Mouse (Mus musculus): ENCODE data around the gene Ppfibp1. TPM values are rescaled to one million over a fixed set of nuclear protein-coding genes. Genes with fewer than 3 reads are reported as not detected.

Ppfibp1 gene
- polyA plus RNA-seq, 1 experiment: 26.5 TPM

DNA sequence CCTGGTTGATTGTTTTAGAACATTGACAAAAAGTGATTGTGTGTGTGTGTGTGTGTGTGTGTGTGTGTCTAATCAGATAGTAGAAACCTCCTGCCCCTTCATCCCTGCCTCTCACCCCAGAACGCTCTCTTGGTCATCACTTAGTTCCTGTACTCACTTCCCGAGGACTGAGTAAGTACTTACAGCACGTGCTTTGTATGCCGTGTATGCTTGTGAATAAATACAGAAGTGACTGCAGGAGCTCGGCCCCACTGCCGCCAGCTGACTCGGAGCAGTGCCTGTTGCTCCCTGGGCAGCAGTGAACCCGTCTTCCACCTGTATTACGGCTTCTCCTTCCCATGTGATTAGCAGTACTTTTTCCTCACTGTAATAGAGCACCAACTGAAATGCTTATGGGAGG is 164.2 kb downstream of the Ppfibp1 start:
- no peak for TF ChIP-seq CTCF (IDR thresholded peaks at IDR 0.05; ENCODE audit: extremely low read depth, insufficient read depth, low read length)
- TF ChIP-seq POLR2A (IDR thresholded peaks at IDR 0.05; ENCODE audit: extremely low read depth, insufficient read depth, low read length): no peak

GRCm38 (mm10) chr6:147053785-147054646 is 165.7 kb downstream of the Ppfibp1 start:
- TF ChIP-seq CTCF (IDR thresholded peaks at IDR 0.05; ENCODE audit: extremely low read depth, insufficient read depth, low read length): no peak
- TF ChIP-seq POLR2A (IDR thresholded peaks at IDR 0.05; ENCODE audit: extremely low read depth, insufficient read depth, low read length): no peak
- Histone ChIP-seq H3K27ac (ENCODE audit: insufficient read depth, low read length) (no peak overlapping the region), H3K4me3 (ENCODE audit: insufficient read depth, low read length) (no peak overlapping the region), H3K4me1 (ENCODE audit: control insufficient read depth, insufficient read depth, low read length) (no peaks in the 10 kb centered on the region; the same call in 1 of the 2 replicates)

More for the DNA sequence above, 164.2 kb downstream of the Ppfibp1 start:
- Histone ChIP-seq H3K4me1 (ENCODE audit: control insufficient read depth, insufficient read depth, low read length) (no peaks in the 10 kb centered on the region; the same call in 1 of the 2 replicates), H3K27ac (ENCODE audit: insufficient read depth, low read length) (no peak overlapping the region), H3K4me3 (ENCODE audit: insufficient read depth, low read length) (no peak overlapping the region)

DNA sequence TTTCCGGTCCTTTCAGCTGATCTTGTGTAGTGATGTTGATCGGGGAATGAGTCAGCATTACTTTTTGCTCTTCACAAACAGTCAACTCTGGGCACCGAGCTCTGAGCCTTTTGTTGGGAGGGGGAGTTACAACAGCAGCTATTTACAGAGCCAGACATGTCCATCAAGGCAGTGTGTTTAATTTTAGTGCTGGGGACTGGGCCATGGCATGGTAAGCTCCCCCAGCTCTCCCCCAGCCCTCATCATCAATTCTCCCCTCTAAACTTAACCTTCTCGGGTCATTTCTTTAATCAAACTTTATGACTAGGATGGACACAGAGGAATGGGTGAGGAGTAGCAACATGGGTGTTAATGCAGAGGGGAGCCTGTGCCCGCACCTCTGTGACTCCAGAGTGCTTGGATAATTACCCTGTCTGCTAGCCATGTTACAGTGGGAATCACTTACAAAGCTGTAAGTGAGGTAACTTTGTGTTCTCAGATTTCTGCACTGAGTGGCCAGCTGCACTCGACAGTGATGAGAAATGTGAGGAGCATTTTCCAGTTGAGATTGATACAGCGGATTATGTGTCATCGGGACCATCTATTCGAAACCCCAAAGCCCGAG is 167.2 kb downstream of the Ppfibp1 start:
- Histone ChIP-seq H3K27ac (ENCODE audit: insufficient read depth, low read length) (no peak overlapping the region), H3K4me3 (ENCODE audit: insufficient read depth, low read length) (no peak overlapping the region), H3K4me1 (ENCODE audit: control insufficient read depth, insufficient read depth, low read length) (no peaks in the 10 kb centered on the region; the same call in 1 of the 2 replicates)
- TF ChIP-seq CTCF (IDR thresholded peaks at IDR 0.05; ENCODE audit: extremely low read depth, insufficient read depth, low read length) (no peak), POLR2A (IDR thresholded peaks at IDR 0.05; ENCODE audit: extremely low read depth, insufficient read depth, low read length) (no peak)

GRCm38 (mm10) chr6:147059326-147059725 is 171.0 kb downstream of the Ppfibp1 start:
- Histone ChIP-seq H3K4me3 (ENCODE audit: insufficient read depth, low read length) (no peak overlapping the region), H3K4me1 (ENCODE audit: control insufficient read depth, insufficient read depth, low read length) (no peaks in the 10 kb centered on the region; the same call in none of the 2 replicates), H3K27ac (ENCODE audit: insufficient read depth, low read length) (no peak overlapping the region)
- no peak for TF ChIP-seq POLR2A (IDR thresholded peaks at IDR 0.05; ENCODE audit: extremely low read depth, insufficient read depth, low read length)
- TF ChIP-seq CTCF (IDR thresholded peaks at IDR 0.05; ENCODE audit: extremely low read depth, insufficient read depth, low read length): no peak

DNA sequence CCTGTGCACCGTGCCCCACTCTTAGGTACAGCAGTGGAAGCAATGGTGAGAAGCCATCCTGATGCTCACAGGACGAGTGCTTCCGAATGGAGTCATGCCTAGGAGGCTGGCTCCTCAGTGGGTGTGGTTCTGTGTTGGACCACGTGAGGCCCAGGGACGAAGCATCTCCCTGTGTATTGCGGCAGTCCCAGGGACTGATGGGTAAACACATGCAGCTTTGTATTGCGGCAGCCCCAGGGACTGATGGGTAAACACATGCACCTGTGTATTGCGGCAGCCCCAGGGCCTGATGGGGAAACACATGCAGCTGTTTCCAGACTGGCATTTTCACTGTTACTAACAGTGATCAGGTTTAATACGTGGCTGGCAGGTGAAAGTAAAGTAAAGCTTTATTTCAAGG is 173.3 kb downstream of the Ppfibp1 start:
- H3K4me3 ChIP-seq (ENCODE audit: insufficient read depth, low read length): no peak overlapping the region
- no peaks in the 10 kb centered on the region; the same call in 1 of the 2 replicates for H3K4me1 ChIP-seq (ENCODE audit: control insufficient read depth, insufficient read depth, low read length)
- TF ChIP-seq POLR2A (IDR thresholded peaks at IDR 0.05; ENCODE audit: extremely low read depth, insufficient read depth, low read length) (no peak), CTCF (IDR thresholded peaks at IDR 0.05; ENCODE audit: extremely low read depth, insufficient read depth, low read length) (no peak)
- H3K27ac ChIP-seq (ENCODE audit: insufficient read depth, low read length): no peak overlapping the region

GRCm38 (mm10) chr6:147062034-147062433 is 173.7 kb downstream of the Ppfibp1 start:
- Histone ChIP-seq H3K4me1 (ENCODE audit: control insufficient read depth, insufficient read depth, low read length) (no peaks in the 10 kb centered on the region; the same call in 1 of the 2 replicates), H3K4me3 (ENCODE audit: insufficient read depth, low read length) (no peak overlapping the region), H3K27ac (ENCODE audit: insufficient read depth, low read length) (no peak overlapping the region)
- TF ChIP-seq CTCF (IDR thresholded peaks at IDR 0.05; ENCODE audit: extremely low read depth, insufficient read depth, low read length) (no peak), POLR2A (IDR thresholded peaks at IDR 0.05; ENCODE audit: extremely low read depth, insufficient read depth, low read length) (no peak)

GRCm38 (mm10) chr6:147062694-147063093 is 174.4 kb downstream of the Ppfibp1 start:
- H3K4me1 ChIP-seq (ENCODE audit: control insufficient read depth, insufficient read depth, low read length): no peaks in the 10 kb centered on the region; the same call in 1 of the 2 replicates
- H3K27ac ChIP-seq (ENCODE audit: insufficient read depth, low read length): no peak overlapping the region
- H3K4me3 ChIP-seq (ENCODE audit: insufficient read depth, low read length): no peak overlapping the region
- TF ChIP-seq CTCF (IDR thresholded peaks at IDR 0.05; ENCODE audit: extremely low read depth, insufficient read depth, low read length) (no peak), POLR2A (IDR thresholded peaks at IDR 0.05; ENCODE audit: extremely low read depth, insufficient read depth, low read length) (no peak)

- TF ChIP-seq POLR2A (IDR thresholded peaks at IDR 0.05; ENCODE audit: extremely low read depth, insufficient read depth, low read length): no peak
- TF ChIP-seq CTCF (IDR thresholded peaks at IDR 0.05; ENCODE audit: extremely low read depth, insufficient read depth, low read length): no peak
- Histone ChIP-seq H3K4me1 (ENCODE audit: control insufficient read depth, insufficient read depth, low read length) (no peaks in the 10 kb centered on the region; the same call in 1 of the 2 replicates), H3K27ac (ENCODE audit: insufficient read depth, low read length) (no peak overlapping the region), H3K4me3 (ENCODE audit: insufficient read depth, low read length) (no peak overlapping the region)
Observed at GRCm38 (mm10) chr6:147064226-147064943, 176.1 kb downstream of the Ppfibp1 start.

DNA sequence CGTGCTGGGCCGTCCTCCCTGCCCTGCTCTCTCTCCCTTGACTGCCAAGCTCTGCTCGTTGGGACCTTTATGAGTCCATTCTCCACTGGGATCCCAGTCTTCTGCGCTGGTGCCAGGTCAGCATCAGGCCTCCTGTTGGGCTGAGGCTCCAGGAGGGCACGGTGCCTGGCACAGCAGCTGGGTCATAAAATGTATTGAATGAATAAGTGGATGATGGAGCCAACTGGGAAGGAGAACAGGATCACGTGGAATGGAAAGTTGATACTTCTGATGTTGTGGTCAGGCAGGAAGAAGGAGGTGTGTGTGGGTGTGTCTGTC is 176.6 kb downstream of the Ppfibp1 start:
- no peak for TF ChIP-seq POLR2A (IDR thresholded peaks at IDR 0.05; ENCODE audit: extremely low read depth, insufficient read depth, low read length)
- TF ChIP-seq CTCF (IDR thresholded peaks at IDR 0.05; ENCODE audit: extremely low read depth, insufficient read depth, low read length): no peak
- no peak overlapping the region for H3K4me3 ChIP-seq (ENCODE audit: insufficient read depth, low read length)
- H3K4me1 ChIP-seq (ENCODE audit: control insufficient read depth, insufficient read depth, low read length): no peaks in the 10 kb centered on the region; the same call in 1 of the 2 replicates
- H3K27ac ChIP-seq (ENCODE audit: insufficient read depth, low read length): no peak overlapping the region

Data from cortical plate, adult 2 months (tissue).